In genomic region chr5:31192939-31193630, GRCm38 (mm10) we compare ENCODE assay signal across 7 mouse cellular contexts. TPM values are rescaled to one million over a fixed set of nuclear protein-coding genes. Genes with fewer than 3 reads are reported as not detected.
DNase-seq lines count a peak whose midpoint lies in the region; ATAC-seq lines count a peak whose summit lies in the region.

Snx17 (plus strand) TSS chr5:31193227.
Eif2b4 (minus strand) TSS chr5:31193430.

- no peaks in the 10 kb centered on the region for H3K27me3 ChIP-seq in embryonic facial prominence, embryonic 12.5 days
- no peaks in the 10 kb centered on the region for H3K27me3 ChIP-seq in limb, embryonic 11.5 days (ENCODE audit: control insufficient read depth, insufficient read depth, low read length)
- no peaks in the 10 kb centered on the region for H3K27me3 ChIP-seq in midbrain, embryonic 14.5 days (ENCODE audit: control insufficient read depth, insufficient read depth, low read length)

- H3K4me2 ChIP-seq in embryonic facial prominence, embryonic 12.5 days (replicated peaks): peak within 1 kb of the TSS; percentile 91
- H3K4me2 ChIP-seq in limb, embryonic 11.5 days (ENCODE audit: low read depth, severe bottlenecking): peak within 1 kb of the TSS; percentile 81
- peak within 1 kb of the TSS; percentile 97 for H3K4me2 ChIP-seq in midbrain, embryonic 14.5 days (ENCODE audit: low read length)

- WGBS in embryonic facial prominence, embryonic 12.5 days: under 1% methylated on average over 48 of the region's 48 CpGs
- under 1% methylated on average over 48 of the region's 48 CpGs for WGBS in limb, embryonic 11.5 days
- WGBS in midbrain, embryonic 14.5 days: under 1% methylated on average over 48 of the region's 48 CpGs

- peak within 1 kb of the TSS; percentile 83 for H3K9ac ChIP-seq in embryonic facial prominence, embryonic 12.5 days
- H3K9ac ChIP-seq in limb, embryonic 11.5 days (ENCODE audit: low read length): peak within 1 kb of the TSS; percentile 91
- peak within 1 kb of the TSS; percentile 80 for H3K9ac ChIP-seq in midbrain, embryonic 14.5 days (replicated peaks; ENCODE audit: low read length)

- H3K27ac ChIP-seq in embryonic facial prominence, embryonic 12.5 days: peak within 1 kb of the TSS; percentile 86
- H3K27ac ChIP-seq in limb, embryonic 11.5 days (replicated peaks; ENCODE audit: low read depth, low read length): peak within 1 kb of the TSS; percentile 56
- H3K27ac ChIP-seq in midbrain, embryonic 14.5 days (replicated peaks; ENCODE audit: low read depth, low read length): peak within 1 kb of the TSS; percentile 88

- DNase-seq in adrenal gland, postnatal 25 days: peak; percentile 99
- peak; percentile 100 for DNase-seq in heart, adult 11 months
- peak; percentile 100 for DNase-seq in kidney, adult 18-20 months
- DNase-seq in limb, embryonic 11.5 days (ENCODE audit: low spot score): peak; percentile 100
- peak; percentile 99 for DNase-seq in midbrain, embryonic 14.5 days
- DNase-seq in spleen, adult 18-20 months: peak; percentile 99

- H3K36me3 ChIP-seq in embryonic facial prominence, embryonic 12.5 days: peaks cover 63% of the 10 kb centered on the region
- peaks cover 35% of the 10 kb centered on the region for H3K36me3 ChIP-seq in limb, embryonic 11.5 days (ENCODE audit: control insufficient read depth, insufficient read depth, low read length)
- H3K36me3 ChIP-seq in midbrain, embryonic 14.5 days (ENCODE audit: control insufficient read depth, insufficient read depth, low read length): peaks cover 68% of the 10 kb centered on the region

- H3K9me3 ChIP-seq in embryonic facial prominence, embryonic 12.5 days: no peaks in the 10 kb centered on the region
- no peaks in the 10 kb centered on the region; the same call in 1 of the 2 replicates for H3K9me3 ChIP-seq in limb, embryonic 11.5 days (ENCODE audit: control insufficient read depth, low read length)
- no peaks in the 10 kb centered on the region for H3K9me3 ChIP-seq in midbrain, embryonic 14.5 days (ENCODE audit: control insufficient read depth, low read length)

- peak; percentile 96 for ATAC-seq in embryonic facial prominence, embryonic 12.5 days (ENCODE audit: insufficient number of reproducible peaks, insufficient read depth, low FRiP score, low TSS enrichment)
- ATAC-seq in limb, embryonic 11.5 days (ENCODE audit: insufficient number of reproducible peaks, low FRiP score, low TSS enrichment, low read depth): peak; percentile 96
- peak; percentile 96 for ATAC-seq in midbrain, embryonic 14.5 days (ENCODE audit: low FRiP score, low TSS enrichment)

- peak within 1 kb of the TSS; percentile 82 for H3K4me3 ChIP-seq in embryonic facial prominence, embryonic 12.5 days
- H3K4me3 ChIP-seq in limb, embryonic 11.5 days (ENCODE audit: low read depth, low read length): peak within 1 kb of the TSS; percentile 90
- peak within 1 kb of the TSS; percentile 93 for H3K4me3 ChIP-seq in midbrain, embryonic 14.5 days (replicated peaks; ENCODE audit: low read depth, low read length)

- peaks cover 18% of the 10 kb centered on the region for H3K4me1 ChIP-seq in embryonic facial prominence, embryonic 12.5 days
- H3K4me1 ChIP-seq in limb, embryonic 11.5 days (ENCODE audit: control insufficient read depth, insufficient read depth, low read length): peaks cover 14% of the 10 kb centered on the region
- H3K4me1 ChIP-seq in midbrain, embryonic 14.5 days (ENCODE audit: control insufficient read depth, insufficient read depth, low read length): peaks cover 12% of the 10 kb centered on the region

RNA-seq across cellular contexts. Expression of gene Snx17, which starts in this region (rescaled TPM):
- 97.6 and 99.5 TPM in 2 replicates for total RNA-seq in adrenal gland, postnatal 25 days (2021)
- 152 TPM in 2 replicates for polyA plus RNA-seq in embryonic facial prominence, embryonic 12.5 days (2016; fragmentation: Nextera tagmentation; extraction: Ambion mirVana)
- 138 and 144 TPM in 2 replicates for polyA plus RNA-seq in limb, embryonic 11.5 days (2014; fragmentation: Nextera tagmentation; extraction: Ambion mirVana)
- polyA plus RNA-seq in midbrain, embryonic 14.5 days (2014; fragmentation: Nextera tagmentation; extraction: Ambion mirVana): 114 and 119 TPM in 2 replicates

RNA-seq across cellular contexts. Expression of gene Eif2b4, which starts in this region (rescaled TPM):
- 45.2 and 52.6 TPM in 2 replicates for total RNA-seq in adrenal gland, postnatal 25 days (2021)
- 70.2 and 74.4 TPM in 2 replicates for polyA plus RNA-seq in embryonic facial prominence, embryonic 12.5 days (2016; fragmentation: Nextera tagmentation; extraction: Ambion mirVana)
- 71.9 and 73.0 TPM in 2 replicates for polyA plus RNA-seq in limb, embryonic 11.5 days (2014; fragmentation: Nextera tagmentation; extraction: Ambion mirVana)
- 78.3 and 91.6 TPM in 2 replicates for polyA plus RNA-seq in midbrain, embryonic 14.5 days (2014; fragmentation: Nextera tagmentation; extraction: Ambion mirVana)

Comparison
In these comparisons a context has a peak if more than half of its experiments do, and no peak if none do; other contexts are left out.
1. Peak in every context shown above with its lines: DNase-seq, ATAC-seq, H3K4me3 ChIP-seq and H3K27ac ChIP-seq.